Mouse (Mus musculus) neural tube, embryonic 11.5 days (tissue): ENCODE results near the gene Gm20388. TPM values are rescaled to one million over a fixed set of nuclear protein-coding genes. Genes with fewer than 3 reads are reported as not detected.

Experiments used
- microRNA counts: library from miRNA; unstranded; fragments of <30 nt; microRNA quantifications from one replicate; lab custom pipeline; 2015
- microRNA-seq: library from miRNA; unstranded; fragments of <30 nt; microRNA quantifications from one replicate; pipeline ENCODE4, GENCODE M21; 2016
- polyA plus RNA-seq: library from polyadenylated mRNA; unstranded; fragments of >200 nt; fragmentation: Nextera tagmentation; extraction: Ambion mirVana; gene quantifications from 2 replicates; pipeline ENCODE4 v1.2.1, GENCODE M21; 2014

The Gm20388 gene
- polyA plus RNA-seq, 1 experiment from 2014 or later, result not detected

MicroRNAs within 50 kb of the gene (microRNA counts, 519-probe panel; counts per million panel counts)
- 171 counts per million, percentile 57 among the panel's probes with 10 or more counts for microRNA mmu-miR-1967 (lab: Ali Mortazavi, UCI)

Small RNAs within 50 kb of the gene (microRNA-seq; reads per million reads assigned to microRNA genes)
- gene Gm22715 (not detected), gene Gm24366 (not detected), gene Gm27530 (not detected), gene Mir1967 (not detected), gene Mir6396 (not detected), gene Mir7079 (not detected), gene Mir7080 (not detected), gene Mir7237 (not detected), gene Mir7687 (not detected)

Other genes with a start within 250 kb of the Gm20388 start
- gene Wfdc1, start 244.5 kb upstream of the Gm20388 start, polyA plus RNA-seq, result 1.7 and 1.9 TPM in 2 replicates
- 0.61 and 1.0 TPM in 2 replicates for gene Atp2c2, start 210.8 kb upstream of the Gm20388 start, polyA plus RNA-seq
- gene Tldc1, start 132.4 kb upstream of the Gm20388 start, polyA plus RNA-seq, result 10.3 and 11.1 TPM in 2 replicates
- 574 and 631 TPM in 2 replicates for gene Cotl1, start 70.3 kb upstream of the Gm20388 start, polyA plus RNA-seq
- gene Klhl36, start 48.6 kb upstream of the Gm20388 start, polyA plus RNA-seq, result 7.8 and 8.9 TPM in 2 replicates
- gene Usp10, start 481 bp upstream of the Gm20388 start, polyA plus RNA-seq, result 154 and 181 TPM in 2 replicates
- 4.4 and 4.6 TPM in 2 replicates for gene Crispld2, start 81.6 kb downstream of the Gm20388 start, polyA plus RNA-seq
- 33.0 and 33.9 TPM in 2 replicates for gene Zdhhc7, start 190.6 kb downstream of the Gm20388 start, polyA plus RNA-seq
- gene 6430548M08Rik, start 203.3 kb downstream of the Gm20388 start, polyA plus RNA-seq, result 12.0 and 13.7 TPM in 2 replicates